Mouse (Mus musculus): Measurements from ENCODE around the gene Asap2. TPM values are rescaled to one million over a fixed set of nuclear protein-coding genes. Genes with fewer than 3 reads are reported as not detected.

Gene Asap2
- total and polyA plus RNA-seq, 3 experiments = 0.46 to 1.9 TPM; not detected in 1

DNA sequence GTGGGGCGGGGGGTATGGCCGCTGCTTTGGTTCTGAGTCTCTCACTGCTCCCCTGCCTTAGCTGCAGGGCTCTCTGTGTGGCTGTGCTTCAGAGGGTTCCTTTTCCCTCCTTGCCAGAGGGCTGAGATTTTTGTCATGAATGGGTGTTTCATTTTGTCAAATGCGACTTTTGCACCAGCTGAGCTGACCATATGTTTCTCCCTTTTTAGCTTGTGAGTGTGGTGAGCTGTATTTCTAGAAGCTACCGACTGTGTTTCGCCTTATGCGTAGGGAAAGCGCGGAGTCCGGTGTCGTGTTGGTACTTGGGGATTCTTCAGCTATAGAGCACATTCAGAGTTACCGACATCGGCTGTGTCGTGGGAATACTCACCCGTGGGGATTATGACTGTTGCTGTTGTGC lies 149.9 kb downstream of the Asap2 start:
- TF ChIP-seq USF2 (IDR thresholded peaks at IDR 0.05; ENCODE audit: borderline replicate concordance in 1 of 2, insufficient read depth in 1 of 2, low read depth in 1 of 2, low read length in 2 of 2) (no peak), ZKSCAN1 (IDR thresholded peaks at IDR 0.05; ENCODE audit: low read depth, low read length) (no peak), ZC3H11A (IDR thresholded peaks at IDR 0.05; ENCODE audit: low read depth, low read length) (no peak), ZMIZ1 (IDR thresholded peaks at IDR 0.05; ENCODE audit: low read depth, low read length) (no peak), UBTF (IDR thresholded peaks at IDR 0.05; ENCODE audit: borderline replicate concordance, insufficient read depth, low read depth, low read length) (no peak), NRF1 (IDR thresholded peaks at IDR 0.05; ENCODE audit: insufficient read depth, low read depth, low read length, poor library complexity, severe bottlenecking) (no peak), ETS1 (IDR thresholded peaks at IDR 0.05; ENCODE audit: low read depth, low read length) (no peak), POLR2AphosphoS2 (IDR thresholded peaks at IDR 0.05; ENCODE audit: low read length) (no peak), TBP (IDR thresholded peaks at IDR 0.05; ENCODE audit: low read depth, low read length) (no peak), MYB (IDR thresholded peaks at IDR 0.05; ENCODE audit: low read depth, low read length) (no peak)
- no peak for DNase-seq (ENCODE audit: low read depth, low spot score)
- Histone ChIP-seq H3K4me1 (ENCODE audit: control insufficient read depth in 1 of 2, insufficient read depth in 2 of 2, low read length in 2 of 2) (peaks cover 0 to 13% of the 10 kb centered on the region in 2 experiments; a peak in 2 of 4 replicates), H3K9me3 (replicated peaks; ENCODE audit: insufficient read depth, low read length) (no peaks in the 10 kb centered on the region), H3K4me3 (ENCODE audit: control insufficient read depth in 1 of 2, insufficient read depth in 1 of 2, low read depth in 2 of 2, low read length in 2 of 2) (no peak overlapping the region), H3K36me3 (ENCODE audit: control insufficient read depth in 1 of 2, insufficient read depth in 2 of 2, low read length in 2 of 2) (no peaks in the 10 kb centered on the region; a peak in 1 of 4 replicates), H3K27ac (ENCODE audit: control insufficient read depth, low read depth, low read length) (no peak overlapping the region), H3K27me3 (ENCODE audit: control insufficient read depth in 1 of 2, insufficient read depth in 2 of 2, low read length in 2 of 2) (no peaks in the 10 kb centered on the region), H3K79me2 (ENCODE audit: control insufficient read depth, insufficient read depth, low read length, poor library complexity) (no peaks in the 10 kb centered on the region), H3K9ac (ENCODE audit: control insufficient read depth, low read depth, low read length, poor library complexity, severe bottlenecking) (no peak overlapping the region)

DNA sequence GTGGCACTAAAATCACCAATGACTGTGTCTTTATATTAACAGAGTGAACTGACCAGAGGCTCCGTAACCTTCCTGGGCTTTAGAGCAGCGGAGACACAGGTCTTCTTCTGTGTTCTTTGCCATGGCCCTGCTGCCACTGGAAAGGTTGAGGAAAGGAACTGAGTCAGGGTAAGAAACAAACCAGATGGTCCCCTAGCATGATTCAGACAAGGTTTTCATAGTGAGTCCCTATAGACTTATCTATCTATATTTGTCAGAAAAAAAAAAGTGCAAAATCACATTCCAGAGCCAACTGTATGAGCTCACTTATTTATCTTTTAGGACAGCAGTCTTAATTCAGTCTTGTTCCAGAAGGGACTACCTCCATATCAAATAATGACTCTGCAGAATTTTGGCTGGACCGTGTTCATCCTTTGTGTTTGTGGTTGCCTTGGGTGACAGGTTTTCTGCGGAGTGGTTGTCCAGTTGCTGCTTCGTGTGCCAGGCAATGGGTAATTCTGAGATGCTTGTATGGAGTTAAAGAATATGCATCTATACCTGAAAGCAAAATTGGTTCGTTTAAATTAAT lies 150.6 kb downstream of the Asap2 start:
- no peaks in the 10 kb centered on the region for H3K9me3 ChIP-seq (replicated peaks; ENCODE audit: insufficient read depth, low read length)
- no peak overlapping the region for H3K9ac ChIP-seq (ENCODE audit: control insufficient read depth, low read depth, low read length, poor library complexity, severe bottlenecking)
- H3K27me3 ChIP-seq (ENCODE audit: control insufficient read depth in 1 of 2, insufficient read depth in 2 of 2, low read length in 2 of 2) = no peaks in the 10 kb centered on the region
- H3K79me2 ChIP-seq (ENCODE audit: control insufficient read depth, insufficient read depth, low read length, poor library complexity) = no peaks in the 10 kb centered on the region
- no peaks in the 10 kb centered on the region; a peak in 1 of 4 replicates for H3K36me3 ChIP-seq (ENCODE audit: control insufficient read depth in 1 of 2, insufficient read depth in 2 of 2, low read length in 2 of 2)
- DNase-seq (ENCODE audit: low read depth, low spot score) = peak; percentile 17
- H3K4me1 ChIP-seq (ENCODE audit: control insufficient read depth in 1 of 2, insufficient read depth in 2 of 2, low read length in 2 of 2) = peaks cover 0 to 9% of the 10 kb centered on the region in 2 experiments; a peak in 2 of 4 replicates
- TF ChIP-seq MAFK (IDR thresholded peaks at IDR 0.05; ENCODE audit: borderline replicate concordance, low read depth, low read length) (no peak), TAL1 (IDR thresholded peaks at IDR 0.05; ENCODE audit: low read length) (0 out of 2 replicates have a peak, but pooled peaks have one; percentile 18)
- H3K4me3 ChIP-seq (ENCODE audit: control insufficient read depth in 1 of 2, insufficient read depth in 1 of 2, low read depth in 2 of 2, low read length in 2 of 2) = no peak overlapping the region
- H3K27ac ChIP-seq (ENCODE audit: control insufficient read depth, low read depth, low read length) = no peak overlapping the region

DNA sequence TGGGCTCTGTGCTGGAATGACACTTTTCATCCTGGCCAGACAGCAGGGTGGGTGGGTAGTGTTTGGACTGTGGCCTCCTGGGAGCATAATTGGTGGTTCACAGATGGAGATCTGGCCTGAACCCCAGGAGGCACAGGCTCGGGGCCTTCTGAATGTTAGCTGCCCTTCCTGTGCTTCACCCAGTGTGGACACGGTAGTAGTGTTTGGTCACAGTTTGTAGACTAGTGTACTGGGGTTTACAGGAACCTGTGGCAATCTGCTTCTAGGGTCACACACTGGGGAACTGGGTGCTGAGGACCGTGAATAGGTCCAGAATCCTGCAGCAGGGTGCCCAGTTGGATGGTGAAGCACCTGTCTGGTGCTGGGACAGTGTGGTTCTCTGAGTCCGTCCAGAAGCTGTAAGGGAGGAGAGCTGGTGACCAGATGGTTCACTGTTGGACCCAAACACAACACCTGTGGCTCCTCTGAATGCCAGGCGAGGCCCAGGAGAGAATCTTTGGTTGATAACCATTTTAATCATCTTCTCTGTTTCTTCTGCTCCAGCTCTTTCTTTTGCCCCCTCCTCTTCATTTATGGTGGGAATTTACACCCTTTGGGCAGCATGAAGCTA lies 151.5 kb downstream of the Asap2 start:
- H3K4me1 ChIP-seq (ENCODE audit: control insufficient read depth in 1 of 2, insufficient read depth in 2 of 2, low read length in 2 of 2) = 0 out of 4 replicates have a peak, but pooled peaks cover 0 to 4% of the 10 kb centered on the region in 2 experiments

More for the DNA sequence above, 151.5 kb downstream of the Asap2 start:
- H3K4me3 ChIP-seq (ENCODE audit: control insufficient read depth in 1 of 2, insufficient read depth in 1 of 2, low read depth in 2 of 2, low read length in 2 of 2) = no peak overlapping the region
- no peak for DNase-seq (ENCODE audit: low read depth, low spot score)
- TF ChIP-seq ZMIZ1 (IDR thresholded peaks at IDR 0.05; ENCODE audit: low read depth, low read length) (no peak), MAFK (IDR thresholded peaks at IDR 0.05; ENCODE audit: borderline replicate concordance, low read depth, low read length) (no peak), UBTF (IDR thresholded peaks at IDR 0.05; ENCODE audit: borderline replicate concordance, insufficient read depth, low read depth, low read length) (no peak), ZC3H11A (IDR thresholded peaks at IDR 0.05; ENCODE audit: low read depth, low read length) (no peak), SMC3 (IDR thresholded peaks at IDR 0.05; ENCODE audit: low read depth, low read length) (no peak)
- no peaks in the 10 kb centered on the region; a peak in 1 of 4 replicates for H3K36me3 ChIP-seq (ENCODE audit: control insufficient read depth in 1 of 2, insufficient read depth in 2 of 2, low read length in 2 of 2)
- no peak overlapping the region for H3K9ac ChIP-seq (ENCODE audit: control insufficient read depth, low read depth, low read length, poor library complexity, severe bottlenecking)
- H3K9me3 ChIP-seq (replicated peaks; ENCODE audit: insufficient read depth, low read length) = no peaks in the 10 kb centered on the region
- H3K27me3 ChIP-seq (ENCODE audit: control insufficient read depth in 1 of 2, insufficient read depth in 2 of 2, low read length in 2 of 2) = no peaks in the 10 kb centered on the region
- no peaks in the 10 kb centered on the region for H3K79me2 ChIP-seq (ENCODE audit: control insufficient read depth, insufficient read depth, low read length, poor library complexity)
- H3K27ac ChIP-seq (ENCODE audit: control insufficient read depth, low read depth, low read length) = no peak overlapping the region

Measured in MEL (cell line).